Mouse (Mus musculus) mature B cell (primary cell): Measurements from ENCODE around the gene Hist1h2ao.
"Not testable (repeated sequence)": the region's sequence is repeated elsewhere in the genome, so short reads cannot be mapped to it uniquely, and the experiment has no call there.

Experiments
- in situ Hi-C: fragments of 300-500 bp; cut with MboI; formaldehyde crosslinking; loops from 2 replicates; pipeline ENCODE4 v1.14.3; 2019

The Hist1h2ao gene

DNA sequence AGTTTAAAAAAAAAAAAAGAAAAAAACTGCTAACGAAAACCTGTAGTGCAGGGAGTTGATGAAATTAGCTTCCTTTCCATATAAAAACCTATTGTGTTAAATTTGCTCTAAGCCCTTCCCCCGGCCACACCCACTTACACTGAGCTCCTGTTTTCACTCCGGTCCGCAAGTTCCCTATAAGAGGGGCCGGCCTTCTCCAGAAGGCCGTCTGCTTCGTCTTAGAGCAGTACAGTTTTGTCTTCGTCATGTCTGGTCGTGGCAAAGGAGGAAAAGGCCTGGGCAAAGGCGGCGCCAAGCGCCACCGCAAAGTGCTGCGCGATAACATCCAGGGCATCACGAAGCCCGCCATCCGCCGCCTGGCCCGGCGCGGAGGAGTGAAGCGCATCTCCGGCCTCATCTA, 1.3 kb downstream of the Hist1h2ao start, which contains the start of gene Hist1h4m:
TSS of gene Hist1h4m (plus strand) at position 208 of the 400 bp plus-strand sequence.
- in situ Hi-C loops, result not testable (repeated sequence)

DNA sequence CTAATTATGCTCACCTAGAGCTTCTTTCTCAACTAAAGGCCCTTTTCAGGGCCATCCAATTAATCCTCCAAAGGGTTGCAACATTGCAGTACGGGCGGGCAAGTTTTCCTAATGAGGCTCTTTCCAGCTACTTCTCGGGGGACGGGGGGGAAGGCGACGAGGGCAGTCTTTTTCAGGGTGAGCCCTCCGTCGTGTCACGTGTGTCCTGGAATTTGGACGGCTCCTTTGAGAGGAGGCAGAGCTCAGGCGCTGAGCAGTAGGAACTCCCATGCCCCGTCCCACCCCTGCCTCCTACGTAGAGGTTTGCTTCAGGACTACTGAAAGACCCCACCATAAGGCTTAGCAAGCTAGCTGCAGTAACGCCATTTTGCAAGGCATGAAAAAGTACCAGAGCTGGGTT, 1.8 kb downstream of the Hist1h2ao start:
- in situ Hi-C loops, result not testable (repeated sequence)

DNA sequence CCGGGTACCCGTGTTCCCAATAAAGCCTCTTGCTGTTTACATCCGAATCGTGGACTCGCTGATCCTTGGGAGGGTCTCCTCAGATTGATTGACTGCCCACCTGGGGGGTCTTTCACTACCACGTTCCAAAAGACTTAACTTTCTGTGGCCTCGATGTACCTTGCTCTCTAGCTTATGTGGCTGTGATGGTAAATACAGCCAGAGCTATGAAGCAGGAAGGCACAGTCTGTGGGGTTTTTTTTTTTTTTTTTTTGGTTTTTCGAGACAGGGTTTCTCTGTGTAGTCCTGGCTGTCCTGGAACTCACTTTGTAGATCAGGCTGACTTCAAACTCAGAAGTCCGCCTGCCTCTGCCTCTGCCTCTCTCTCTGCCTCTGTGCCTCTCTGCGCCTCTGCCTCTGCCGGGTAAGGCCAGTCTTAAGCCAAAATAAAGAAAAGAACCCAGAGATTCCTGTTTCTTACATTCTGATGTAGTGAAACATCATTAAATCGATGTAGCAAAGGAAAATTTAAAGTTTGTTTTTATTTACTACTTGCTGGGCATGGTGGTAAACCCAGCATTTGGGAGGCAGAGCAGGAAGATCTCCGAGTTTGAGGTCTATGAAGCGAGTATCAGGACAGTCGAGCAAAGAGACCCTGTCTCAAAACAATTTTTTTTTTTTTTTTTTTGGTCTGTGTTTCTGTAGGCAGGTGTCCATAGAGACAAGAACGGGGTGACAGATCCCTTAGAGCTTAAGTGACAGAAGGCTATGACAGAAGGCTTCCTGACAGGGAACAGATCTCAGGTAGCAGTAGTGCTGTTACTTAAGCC, 10.0 kb downstream of the Hist1h2ao start:
- in situ Hi-C loops, result loop anchor here (10.0 kb wide), 3 partner anchors 215 to 1925 kb away; partner anchors contain the start of genes Hist1h1d, Hist1h2ah, Hist1h2bb and Hist1h2bk

DNA sequence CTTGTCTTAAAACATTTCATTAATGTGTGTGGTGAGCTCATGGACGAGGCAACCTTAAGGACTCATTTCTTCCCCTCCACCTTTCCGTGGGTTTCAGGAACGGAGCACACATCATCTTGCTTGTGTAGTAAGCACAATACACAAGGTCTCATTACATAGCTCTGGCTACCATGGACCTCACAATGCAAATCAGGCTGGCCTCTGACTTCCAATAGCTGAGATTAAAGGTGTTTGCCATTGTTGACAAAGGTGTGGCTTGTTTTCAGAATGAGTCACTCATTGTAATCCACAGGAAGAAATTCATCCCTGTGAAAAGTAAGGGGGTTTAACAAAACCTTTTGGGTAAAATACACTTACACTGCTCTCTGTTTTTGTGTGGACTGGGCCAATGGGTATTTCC, 18.2 kb downstream of the Hist1h2ao start:
- in situ Hi-C loops, result loop anchor here (10.0 kb wide), 3 partner anchors 206 to 1916 kb away; partner anchors contain the start of genes Hist1h1d, Hist1h2ah, Hist1h2bb and Hist1h2bk

DNA sequence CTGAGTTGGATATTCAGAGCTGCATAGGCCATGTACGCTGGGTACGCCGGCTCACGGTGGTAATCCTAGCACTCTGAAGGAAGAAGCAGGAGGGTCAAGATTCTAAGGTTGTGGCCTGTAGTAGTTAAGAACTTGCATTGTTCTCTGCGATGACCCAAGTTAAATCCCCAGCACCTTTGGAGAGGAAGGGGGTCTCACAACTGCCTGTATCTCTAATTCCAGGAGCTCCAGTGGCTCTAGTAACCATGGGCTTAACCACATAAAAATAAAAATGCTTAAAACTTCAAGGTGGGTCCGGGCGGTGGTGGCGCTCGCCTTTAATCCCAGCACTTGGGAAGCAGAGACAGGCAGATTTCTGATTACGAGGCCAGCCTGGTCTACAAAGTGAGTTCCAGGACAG, 20.1 kb downstream of the Hist1h2ao start:
- in situ Hi-C loops, result no loop called here

DNA sequence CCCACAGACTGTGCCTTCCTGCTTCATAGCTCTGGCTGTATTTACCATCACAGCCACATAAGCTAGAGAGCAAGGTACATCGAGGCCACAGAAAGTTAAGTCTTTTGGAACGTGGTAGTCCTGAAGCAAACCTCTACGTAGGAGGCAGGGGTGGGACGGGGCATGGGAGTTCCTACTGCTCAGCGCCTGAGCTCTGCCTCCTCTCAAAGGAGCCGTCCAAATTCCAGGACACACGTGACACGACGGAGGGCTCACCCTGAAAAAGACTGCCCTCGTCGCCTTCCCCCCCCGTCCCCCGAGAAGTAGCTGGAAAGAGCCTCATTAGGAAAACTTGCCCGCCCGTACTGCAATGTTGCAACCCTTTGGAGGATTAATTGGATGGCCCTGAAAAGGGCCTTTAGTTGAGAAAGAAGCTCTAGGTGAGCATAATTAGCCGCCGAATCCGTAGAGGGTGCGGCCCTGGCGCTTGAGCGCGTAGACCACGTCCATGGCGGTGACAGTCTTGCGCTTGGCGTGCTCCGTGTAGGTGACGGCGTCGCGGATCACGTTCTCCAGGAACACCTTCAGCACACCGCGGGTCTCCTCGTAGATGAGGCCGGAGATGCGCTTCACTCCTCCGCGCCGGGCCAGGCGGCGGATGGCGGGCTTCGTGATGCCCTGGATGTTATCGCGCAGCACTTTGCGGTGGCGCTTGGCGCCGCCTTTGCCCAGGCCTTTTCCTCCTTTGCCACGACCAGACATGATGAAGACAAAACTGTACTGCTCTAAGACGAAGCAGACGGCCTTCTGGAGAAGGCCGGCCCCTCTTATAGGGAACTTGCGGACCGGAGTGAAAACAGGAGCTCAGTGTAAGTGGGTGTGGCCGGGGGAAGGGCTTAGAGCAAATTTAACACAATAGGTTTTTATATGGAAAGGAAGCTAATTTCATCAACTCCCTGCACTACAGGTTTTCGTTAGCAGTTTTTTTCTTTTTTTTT, 21.4 kb downstream of the Hist1h2ao start, which contains the start of gene Hist1h4n:
TSS of gene Hist1h4n (minus strand) at position 779 of the 977 bp plus-strand sequence.
- in situ Hi-C loops, result not testable (repeated sequence)

DNA sequence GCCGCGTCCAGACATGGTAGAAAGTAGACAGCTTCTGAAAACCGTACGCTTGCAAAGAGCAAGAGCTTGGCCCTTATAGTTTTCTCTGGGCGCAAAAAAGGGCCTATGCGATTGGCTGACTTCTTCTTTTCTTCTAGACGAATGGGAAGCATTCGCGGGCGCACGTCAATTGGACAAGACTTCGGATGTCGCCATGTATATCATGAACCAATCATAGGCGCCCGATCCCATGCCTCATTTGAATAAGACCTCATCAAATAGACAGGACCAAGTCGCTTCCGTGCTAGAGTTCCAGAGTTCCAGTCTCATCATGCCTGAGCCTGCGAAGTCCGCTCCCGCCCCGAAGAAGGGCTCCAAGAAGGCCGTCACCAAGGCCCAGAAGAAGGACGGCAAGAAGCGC, 23.2 kb downstream of the Hist1h2ao start, which contains the start of the genes Hist1h2ap and Hist1h2br:
TSS of gene Hist1h2ap (minus strand) at position 47 of the 400 bp plus-strand sequence.
TSS of gene Hist1h2br (plus strand) at position 283 of the 400 bp plus-strand sequence.
- in situ Hi-C loops, result not testable (repeated sequence)

DNA sequence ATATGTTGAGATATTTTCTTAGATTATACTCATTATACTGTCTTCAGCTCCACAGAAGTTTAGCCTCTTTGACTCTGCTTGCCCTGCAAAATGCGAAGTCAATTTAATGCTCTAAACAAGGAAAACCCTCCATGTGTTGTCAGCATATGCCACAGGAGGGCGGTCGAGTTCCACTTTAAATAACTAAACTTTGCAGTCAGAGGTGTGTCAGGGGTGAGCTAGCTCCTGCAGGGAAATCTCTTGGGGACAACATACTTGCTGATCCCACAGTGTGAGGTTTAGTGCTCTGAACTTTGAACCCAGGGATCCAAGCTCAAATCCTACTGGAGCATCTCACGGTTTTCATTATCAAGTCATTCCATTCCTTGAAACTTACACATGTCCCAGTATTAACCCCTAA, 30.2 kb downstream of the Hist1h2ao start:
- in situ Hi-C loops, result not testable (repeated sequence)

DNA sequence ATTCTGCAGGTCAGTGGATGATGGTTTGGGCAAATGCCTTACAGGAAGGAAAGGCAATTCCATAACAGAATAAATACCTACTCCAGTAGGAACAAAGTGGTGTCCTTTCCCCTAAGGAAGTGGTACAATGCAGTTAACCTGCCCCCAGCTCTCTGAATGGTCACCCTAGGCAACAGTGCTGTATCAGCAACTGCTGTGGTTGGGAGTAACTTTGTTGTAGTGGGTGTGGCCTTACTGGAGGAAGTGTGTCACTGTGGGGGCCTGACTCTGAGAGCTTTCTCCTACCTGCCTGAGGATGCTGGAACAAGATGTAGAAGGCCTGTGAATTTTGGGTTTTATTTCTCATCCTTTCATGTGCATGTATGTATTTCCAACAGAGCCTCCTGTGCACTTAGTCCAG, 36.1 kb downstream of the Hist1h2ao start:
- in situ Hi-C loops, result not testable (repeated sequence)

DNA sequence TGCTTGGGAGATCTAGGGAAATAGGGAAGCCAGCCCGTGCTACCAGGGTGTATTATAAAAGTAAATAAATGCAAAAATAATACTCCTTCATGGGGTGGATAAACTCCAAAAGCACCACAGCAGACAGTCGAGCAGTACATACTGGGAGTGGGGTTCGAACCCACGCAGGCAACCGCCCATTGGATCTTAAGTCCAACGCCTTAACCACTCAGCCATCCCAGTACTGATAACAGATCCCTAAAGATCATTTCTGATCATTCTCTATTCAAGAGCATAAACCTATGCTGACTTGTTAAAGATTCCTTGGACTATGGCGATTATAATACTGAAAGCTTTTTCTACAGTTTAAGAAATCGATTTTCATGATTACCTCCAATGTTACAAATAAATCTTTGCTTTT, 37.6 kb downstream of the Hist1h2ao start:
- in situ Hi-C loops, result no loop called here

DNA sequence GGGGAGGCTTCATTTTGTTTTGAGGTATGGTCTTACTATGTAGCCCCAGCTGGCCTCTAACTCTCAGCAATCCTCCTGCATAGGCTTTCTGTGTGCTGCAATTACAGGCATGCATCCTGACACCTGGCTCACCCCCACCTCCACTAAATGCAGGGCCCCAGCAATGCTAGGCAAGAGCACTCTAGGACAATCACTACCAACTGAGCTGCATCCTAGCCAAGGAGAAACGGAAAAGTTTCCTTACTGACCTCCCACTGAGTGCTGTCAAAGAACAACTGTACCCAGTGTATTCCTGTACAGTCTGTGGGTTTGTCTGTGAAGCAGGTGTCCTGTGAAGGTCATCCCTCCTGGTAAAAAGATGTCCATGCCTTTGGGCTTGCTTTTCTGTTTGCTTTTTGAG, 40.4 kb downstream of the Hist1h2ao start:
- in situ Hi-C loops, result loop anchor here (10.0 kb wide), 1 partner anchor 74 kb away; no protein-coding TSS in a partner anchor

DNA sequence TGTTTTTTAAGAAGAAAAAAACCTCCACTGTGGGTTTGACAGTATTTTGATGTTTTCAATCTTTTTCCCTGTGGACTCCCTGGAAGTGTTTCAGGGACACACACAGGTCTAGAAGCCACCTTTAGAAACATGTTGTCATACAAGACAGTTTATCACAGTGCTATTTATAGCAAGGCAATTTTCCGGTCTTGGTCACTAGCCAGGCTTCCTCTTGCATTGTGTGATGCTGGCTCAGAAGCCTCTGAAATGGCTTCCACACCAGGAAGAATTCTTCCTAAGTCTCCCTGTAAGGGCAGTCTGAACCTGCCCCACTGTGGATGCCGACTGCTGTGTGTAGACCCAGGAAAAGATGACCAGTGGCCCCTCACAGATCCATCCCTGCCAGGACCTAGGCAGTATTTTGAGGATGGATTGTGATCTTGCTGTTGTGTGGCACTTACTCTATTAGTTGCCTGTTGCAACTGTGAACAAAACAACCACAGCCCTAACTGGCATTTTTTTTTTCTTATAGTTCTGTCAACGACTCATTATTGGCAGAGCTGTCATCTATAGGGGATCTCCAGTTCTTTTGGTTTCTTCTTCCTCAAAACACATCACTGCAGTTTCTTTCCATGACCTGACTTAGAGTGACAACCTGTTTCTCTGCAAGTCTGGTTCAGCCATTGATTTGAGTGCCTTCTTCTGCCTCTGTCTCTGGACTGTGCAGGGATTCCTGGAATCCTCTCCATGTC, 42.1 kb downstream of the Hist1h2ao start:
- in situ Hi-C loops, result loop anchor here (10.0 kb wide), 1 partner anchor 72 kb away; no protein-coding TSS in a partner anchor

DNA sequence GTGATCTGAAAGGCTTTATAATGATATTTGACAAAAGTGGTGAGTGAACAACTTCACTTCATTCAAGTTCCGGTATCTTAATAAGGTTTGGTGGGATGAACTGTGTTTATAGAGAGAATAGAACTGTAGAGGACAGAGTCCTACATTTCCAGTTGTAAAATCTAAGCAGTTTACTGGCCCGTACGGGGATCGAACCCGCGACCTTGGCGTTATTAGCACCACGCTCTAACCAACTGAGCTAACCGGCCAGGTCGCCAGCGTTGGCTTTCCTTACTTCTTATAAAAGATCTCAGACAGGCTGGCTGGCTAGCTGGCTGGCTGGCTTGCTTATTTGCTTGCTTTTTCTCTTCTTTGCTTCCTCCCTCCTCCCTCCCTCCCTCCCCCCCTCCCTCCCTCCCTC, 44.9 kb downstream of the Hist1h2ao start:
- in situ Hi-C loops, result loop anchor here (10.0 kb wide), 1 partner anchor 70 kb away; no protein-coding TSS in a partner anchor

DNA sequence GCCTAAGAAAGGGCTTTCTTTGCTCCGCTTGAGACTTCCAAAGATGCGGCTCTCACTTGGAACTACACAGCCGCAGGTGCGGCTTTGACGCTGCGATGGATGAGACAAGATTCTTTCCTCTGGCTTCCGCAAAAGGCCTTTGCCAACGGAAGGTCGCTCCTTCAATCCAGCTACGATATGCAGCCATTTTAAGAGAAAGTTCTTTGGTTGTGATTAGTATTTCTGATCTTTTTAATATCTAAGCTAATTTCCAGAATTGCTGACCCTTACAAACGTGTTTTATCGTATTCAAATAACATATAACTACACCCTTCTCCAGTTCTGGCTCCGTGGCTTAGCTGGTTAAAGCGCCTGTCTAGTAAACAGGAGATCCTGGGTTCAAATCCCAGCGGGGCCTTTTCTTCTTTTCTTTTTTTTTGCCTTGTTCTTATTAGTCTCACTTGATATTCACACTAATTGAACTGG, 45.5 kb downstream of the Hist1h2ao start:
- in situ Hi-C loops, result loop anchor here (10.0 kb wide), 1 partner anchor 69 kb away; no protein-coding TSS in a partner anchor
